Mouse (Mus musculus) neural tube, embryonic 14.5 days (tissue): Measurements from ENCODE around the gene Kti12. TPM values are rescaled to one million over a fixed set of nuclear protein-coding genes. Genes with fewer than 3 reads are reported as not detected.

Experiments
- ATAC-seq: fragments of 200-750 bp; cut with Nextera tagmentation; 2 replicates; pipeline ENCODE4 v1.8.0; 2017; ENCODE audit warnings: low read depth, mild to moderate bottlenecking, moderate TSS enrichment, moderate library complexity
- H3K27ac ChIP-seq: fragments of 300-500 bp; sonication (generic); 2 replicates; pipeline ENCODE4 v1.5.1; 2014; ENCODE audit warnings: low read depth, mild to moderate bottlenecking, control low read depth, low read length, moderate library complexity, mixed read lengths
- H3K27me3 ChIP-seq: fragments of 300-500 bp; sonication (generic); 2 replicates; pipeline ENCODE4 v1.6.1; 2014; ENCODE audit warnings: low read length; ENCODE audit not compliant: control insufficient read depth, insufficient read depth
- H3K36me3 ChIP-seq: fragments of 300-500 bp; sonication (generic); 2 replicates; pipeline ENCODE4 v1.6.1; 2014; ENCODE audit warnings: low read length, mixed read lengths; ENCODE audit not compliant: control insufficient read depth, insufficient read depth
- H3K4me1 ChIP-seq: fragments of 300-500 bp; sonication (generic); 2 replicates; pipeline ENCODE4 v1.6.1; 2014; ENCODE audit warnings: low read length; ENCODE audit not compliant: control insufficient read depth, insufficient read depth
- H3K4me2 ChIP-seq: fragments of 300-500 bp; sonication (generic); 2 replicates; pipeline ENCODE4 v1.6.1; 2014; ENCODE audit warnings: mild to moderate bottlenecking, low read depth, low read length, control low read depth
- H3K4me3 ChIP-seq: fragments of 300-500 bp; sonication (generic); 2 replicates; pipeline ENCODE4 v1.5.1; 2014; ENCODE audit warnings: low read depth, low read length, control low read depth, mixed read lengths
- H3K9ac ChIP-seq: fragments of 300-500 bp; sonication (generic); replicated peaks from 2 replicates; pipeline ENCODE4 v1.6.1; 2014; ENCODE audit warnings: low read depth, mild to moderate bottlenecking, control low read depth, low read length, mixed read lengths
- H3K9me3 ChIP-seq: fragments of 300-500 bp; sonication (generic); 2 replicates; pipeline ENCODE4 v1.6.1; 2016; ENCODE audit warnings: low read length; ENCODE audit not compliant: control insufficient read depth
- WGBS: fragments of 180-500 bp; shearing (Covaris S2); extraction: QIAGEN DNeasy Blood & Tissue Kit; methylation state at CpG from one replicate; pipeline ENCODE4 v1.1.7; 2014; 5-methylcytosine and 5-hydroxymethylcytosine counted together
- polyA plus RNA-seq: library from polyadenylated mRNA; unstranded; fragments of >200 nt; fragmentation: Nextera tagmentation; extraction: Ambion mirVana; gene quantifications from 2 replicates; pipeline ENCODE4 v1.2.1, GENCODE M21; 2014

Gene Kti12
- polyA plus RNA-seq, 1 experiment from 2014 or later, result 24.7 TPM

DNA sequence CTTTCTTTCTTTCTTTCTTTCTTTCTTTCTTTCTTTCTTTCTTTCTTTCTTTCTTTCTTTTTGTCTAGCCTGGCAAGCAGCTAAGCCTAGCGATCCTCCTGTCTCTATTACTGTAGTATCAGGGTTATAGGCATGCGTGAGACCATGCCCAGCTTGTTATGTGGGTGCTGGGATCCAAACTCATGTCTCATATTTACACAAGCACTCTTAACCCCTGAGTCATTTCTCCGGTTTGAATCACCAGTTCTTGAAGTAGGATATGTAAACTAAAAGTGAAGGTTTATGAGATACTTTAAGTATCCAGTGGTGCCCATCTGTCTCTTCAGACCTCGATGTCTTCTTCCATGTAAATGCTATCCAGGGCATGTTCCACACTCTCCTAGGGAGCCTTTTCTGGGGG is 39.9 kb downstream of the Kti12 start:
- H3K27ac ChIP-seq, result no peak overlapping the region
- no peak for ATAC-seq
- WGBS, result 93% methylated on average over 4 of the region's 4 CpGs
- no peaks in the 10 kb centered on the region for H3K36me3 ChIP-seq
- H3K9ac ChIP-seq, result no peak overlapping the region
- H3K27me3 ChIP-seq, result no peaks in the 10 kb centered on the region
- H3K9me3 ChIP-seq, result no peaks in the 10 kb centered on the region
- no peaks in the 10 kb centered on the region for H3K4me1 ChIP-seq
- H3K4me2 ChIP-seq, result no peak overlapping the region
- H3K4me3 ChIP-seq, result no peak overlapping the region

DNA sequence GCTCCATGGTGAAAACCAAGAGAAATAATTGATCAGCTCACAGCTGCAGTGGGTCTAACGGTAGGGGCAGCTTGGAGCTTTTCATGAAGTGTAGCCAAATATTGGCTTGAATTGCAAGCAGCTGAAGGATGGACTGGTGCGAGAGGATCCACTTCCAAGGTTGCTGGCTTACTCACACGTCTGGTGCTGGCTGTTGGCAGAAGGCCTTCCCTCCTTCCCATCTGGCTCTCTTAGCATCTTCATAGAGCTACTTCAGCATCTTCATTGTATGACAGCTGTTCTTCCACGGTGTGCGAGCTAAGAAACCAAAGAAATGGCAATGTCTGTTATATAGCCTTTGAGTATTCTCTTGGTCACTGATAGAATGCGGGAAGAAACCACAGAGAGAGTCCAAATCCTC is 43.3 kb downstream of the Kti12 start:
- Histone ChIP-seq H3K4me1 (no peaks in the 10 kb centered on the region), H3K36me3 (no peaks in the 10 kb centered on the region), H3K4me3 (no peak overlapping the region), H3K27me3 (no peaks in the 10 kb centered on the region), H3K4me2 (no peak overlapping the region), H3K9ac (no peak overlapping the region), H3K27ac (no peak overlapping the region), H3K9me3 (no peaks in the 10 kb centered on the region)
- no peak for ATAC-seq
- 86% methylated on average over 6 of the region's 6 CpGs for WGBS

Other genes with a start within 250 kb of the Kti12 start
- gene Cc2d1b, start 227.8 kb upstream of the Kti12 start, polyA plus RNA-seq, result 16.5 and 23.0 TPM in 2 replicates
- 2.5 and 4.7 TPM in 2 replicates for gene 3110021N24Rik, start 128.1 kb upstream of the Kti12 start, polyA plus RNA-seq
- gene Zfyve9, start 67.0 kb upstream of the Kti12 start, polyA plus RNA-seq, result 7.7 and 14.5 TPM in 2 replicates
- 194 and 196 TPM in 2 replicates for gene Btf3l4, start 14.2 kb upstream of the Kti12 start, polyA plus RNA-seq
- gene Txndc12, start 13.2 kb upstream of the Kti12 start, polyA plus RNA-seq, result 75.7 and 82.3 TPM in 2 replicates
- 0.60 and 1.6 TPM in 2 replicates for gene A730015C16Rik, start 834 bp downstream of the Kti12 start, polyA plus RNA-seq
- 141 and 213 TPM in 2 replicates for gene Rab3b, start 31.3 kb downstream of the Kti12 start, polyA plus RNA-seq
- 67.4 and 72.6 TPM in 2 replicates for gene Nrd1, start 152.9 kb downstream of the Kti12 start, polyA plus RNA-seq